Mouse (Mus musculus) stomach, postnatal 0 days (tissue): ENCODE data around the gene Mettl1. TPM values are rescaled to one million over a fixed set of nuclear protein-coding genes. Genes with fewer than 3 reads are reported as not detected.
A peak's percentile ranks its signal among the peaks of the same experiment; 100 is the strongest.

Experiments
- ATAC-seq: fragments of 200-750 bp; cut with Nextera tagmentation; 2 replicates; pipeline ENCODE4 v1.8.0; 2017; ENCODE audit not compliant: low FRiP score, low TSS enrichment
- DNase-seq: peaks from one replicate; pipeline ENCODE4 v3.0.0-alpha.2; 2016; ENCODE audit warnings: low spot score
- H3K27ac ChIP-seq: fragments of 300-500 bp; sonication (generic); replicated peaks from 2 replicates; pipeline ENCODE4 v1.5.1; 2014; ENCODE audit warnings: mild to moderate bottlenecking, control low read depth
- H3K27me3 ChIP-seq: fragments of 300-500 bp; sonication (generic); 2 replicates; pipeline ENCODE4 v1.6.1; 2014; ENCODE audit warnings: low read length; ENCODE audit not compliant: control insufficient read depth, insufficient read depth
- H3K36me3 ChIP-seq: fragments of 300-500 bp; sonication (generic); 2 replicates; pipeline ENCODE4 v1.6.1; 2014; ENCODE audit warnings: low read length, mixed read lengths; ENCODE audit not compliant: control insufficient read depth, insufficient read depth
- H3K4me1 ChIP-seq: fragments of 300-500 bp; sonication (generic); replicated peaks from 2 replicates; pipeline ENCODE4 v1.6.1; 2014; ENCODE audit warnings: antibody characterized with exemption; ENCODE audit not compliant: control insufficient read depth, insufficient read depth
- H3K4me2 ChIP-seq: fragments of 300-500 bp; sonication (generic); replicated peaks from 2 replicates; pipeline ENCODE4 v1.6.1; 2014; ENCODE audit warnings: low read depth, mild to moderate bottlenecking, control low read depth, moderate library complexity
- H3K4me3 ChIP-seq: fragments of 300-500 bp; sonication (generic); 2 replicates; pipeline ENCODE4 v1.5.1; 2014; ENCODE audit warnings: low read depth, low read length, control low read depth
- H3K9ac ChIP-seq: fragments of 300-500 bp; sonication (generic); 2 replicates; pipeline ENCODE4 v1.6.1; 2014; ENCODE audit warnings: mild to moderate bottlenecking, low read length, control low read depth, mixed read lengths
- H3K9me3 ChIP-seq: fragments of 300-500 bp; sonication (generic); 2 replicates; pipeline ENCODE4 v1.6.1; 2016; ENCODE audit warnings: low read length; ENCODE audit not compliant: control insufficient read depth
- CTCF ChIP-seq: IDR thresholded peaks from 2 replicates; pipeline ENCODE4 v1.5.1; 2016; ENCODE audit warnings: antibody characterized with exemption, low read depth, mild to moderate bottlenecking, moderate library complexity
- EP300 ChIP-seq: optimal IDR thresholded peaks from 2 replicates; pipeline ENCODE3; 2016; ENCODE audit warnings: antibody characterized with exemption
- WGBS: fragments of 180-500 bp; shearing (Covaris S2); extraction: QIAGEN DNeasy Blood & Tissue Kit; methylation state at CpG from one replicate; pipeline ENCODE4 v1.1.7; 2014; 5-methylcytosine and 5-hydroxymethylcytosine counted together
- polyA plus RNA-seq: library from polyadenylated mRNA; unstranded; fragments of >200 nt; fragmentation: Nextera tagmentation; extraction: Ambion mirVana; gene quantifications from 2 replicates; pipeline ENCODE4 v1.2.1, GENCODE M21; 2015

Gene Mettl1
- polyA plus RNA-seq, 1 experiment from 2014 or later = 36.8 TPM

GRCm38 (mm10) chr10:127048608-127049394 is 7.6 kb downstream of the Mettl1 start:
- ATAC-seq (no peak), DNase-seq (peak; percentile 42)
- WGBS = 5% methylated on average over 35 of the region's 35 CpGs
- Histone ChIP-seq H3K9me3 (no peaks in the 10 kb centered on the region), H3K4me3 (peak overlapping the region; percentile 28), H3K4me1 (peaks cover 5% of the 10 kb centered on the region; the same call in 1 of the 2 replicates), H3K9ac (no peak overlapping the region), H3K4me2 (peak overlapping the region; percentile 55), H3K36me3 (no peaks in the 10 kb centered on the region), H3K27me3 (peaks cover 4% of the 10 kb centered on the region; the same call in 1 of the 2 replicates), H3K27ac (no peak overlapping the region)
- TF ChIP-seq EP300 = no peak
- TF ChIP-seq CTCF = peak; percentile 36; the same call in 1 of the 2 replicates

- peak; percentile 43 for ATAC-seq
- Histone ChIP-seq H3K4me1 (peaks cover 5% of the 10 kb centered on the region; the same call in 1 of the 2 replicates), H3K27me3 (peaks cover 4% of the 10 kb centered on the region; the same call in 1 of the 2 replicates)
Observed at GRCm38 (mm10) chr10:127049395-127050118, 8.3 kb downstream of the Mettl1 start.

GRCm38 (mm10) chr10:127050119-127050474 is 8.9 kb downstream of the Mettl1 start:
- Histone ChIP-seq H3K27ac (no peak overlapping the region), H3K4me2 (no peak overlapping the region), H3K27me3 (peaks cover 4% of the 10 kb centered on the region; the same call in 1 of the 2 replicates), H3K4me3 (no peak overlapping the region), H3K36me3 (no peaks in the 10 kb centered on the region; the same call in 1 of the 2 replicates), H3K4me1 (peaks cover 5% of the 10 kb centered on the region; the same call in 1 of the 2 replicates), H3K9ac (no peak overlapping the region), H3K9me3 (no peaks in the 10 kb centered on the region)
- ATAC-seq (peak; percentile 18; the same call in 1 of the 2 replicates), DNase-seq (no peak)
- 17% methylated on average over 10 of the region's 10 CpGs for WGBS
- no peak for TF ChIP-seq CTCF
- TF ChIP-seq EP300 = no peak

More at GRCm38 (mm10) chr10:127049395-127050118, 8.3 kb downstream of the Mettl1 start:
- DNase-seq = peak; percentile 61
- no peaks in the 10 kb centered on the region for H3K9me3 ChIP-seq
- H3K36me3 ChIP-seq = no peaks in the 10 kb centered on the region; the same call in 1 of the 2 replicates
- H3K4me2 ChIP-seq = peak overlapping the region; percentile 55
- TF ChIP-seq EP300 (no peak), CTCF (peak; percentile 63)
- H3K27ac ChIP-seq = no peak overlapping the region
- WGBS = 1% methylated on average over 29 of the region's 29 CpGs
- peak overlapping the region; percentile 28 for H3K4me3 ChIP-seq
- 0 out of 2 replicates have a peak overlapping the region, but pooled peaks have one; percentile 13 for H3K9ac ChIP-seq

GRCm38 (mm10) chr10:127054646-127055045 is 13.4 kb downstream of the Mettl1 start:
- H3K27ac ChIP-seq = no peak overlapping the region
- H3K27me3 ChIP-seq = peaks cover 3% of the 10 kb centered on the region; the same call in 1 of the 2 replicates
- DNase-seq = no peak
- WGBS = 70% methylated on average over 4 of the region's 4 CpGs
- H3K4me2 ChIP-seq = no peak overlapping the region
- H3K4me1 ChIP-seq = no peaks in the 10 kb centered on the region
- H3K36me3 ChIP-seq = peaks cover 6% of the 10 kb centered on the region; the same call in 1 of the 2 replicates
- TF ChIP-seq CTCF (peak; percentile 8; the same call in 1 of the 2 replicates), EP300 (no peak)
- H3K9me3 ChIP-seq = no peaks in the 10 kb centered on the region
- no peak for ATAC-seq
- H3K4me3 ChIP-seq = no peak overlapping the region
- no peak overlapping the region for H3K9ac ChIP-seq

- 81% methylated on average over 8 of the region's 8 CpGs for WGBS
Observed at GRCm38 (mm10) chr10:127055406-127055805, 14.2 kb downstream of the Mettl1 start.

More at GRCm38 (mm10) chr10:127055406-127055805, 14.2 kb downstream of the Mettl1 start:
- Histone ChIP-seq H3K4me1 (0 out of 2 replicates have a peak, but pooled peaks cover 2% of the 10 kb centered on the region), H3K9ac (no peak overlapping the region), H3K9me3 (no peaks in the 10 kb centered on the region), H3K4me2 (no peak overlapping the region), H3K27ac (no peak overlapping the region), H3K4me3 (no peak overlapping the region), H3K36me3 (peaks cover 6% of the 10 kb centered on the region; the same call in 1 of the 2 replicates), H3K27me3 (no peaks in the 10 kb centered on the region)
- TF ChIP-seq EP300 (no peak), CTCF (no peak)
- ATAC-seq (no peak), DNase-seq (no peak)
